Mouse (Mus musculus) MEL (cell line): ENCODE measurements at regions not wholly inside any gene's neighbourhood (a gene's known extent, or its start where the extent isn't known, plus 50 kb on each side); places are given as distances from the start of the nearest gene placed in this dataset.

Source experiments
- DNase-seq: peaks from one replicate; pipeline ENCODE4 v3.0.0; 2011; ENCODE audit warnings: low read depth, low spot score
- H3K27ac ChIP-seq: 2 replicates; pipeline ENCODE4 v1.5.1; 2012; ENCODE audit warnings: low read depth, mild to moderate bottlenecking, control low read depth, low read length, moderate library complexity; ENCODE audit not compliant: control insufficient read depth
- H3K27me3 ChIP-seq, 2 experiments: fragments of 150-350 bp in 1 of 2; sonication (generic) in 1 of 2; 2 replicates each; pipeline ENCODE4 v1.6.1; 2012; ENCODE audit warnings: low read length in 2 of 2, mild to moderate bottlenecking in 2 of 2, improper control_type of control experiment in 1 of 2, moderate library complexity in 1 of 2; ENCODE audit not compliant: insufficient read depth in 2 of 2, control insufficient read depth in 1 of 2
- H3K36me3 ChIP-seq, 2 experiments: 2 replicates each; pipeline ENCODE4 v1.6.1; 2012 to 2014; ENCODE audit warnings: low read length in 2 of 2, improper control_type of control experiment in 1 of 2, inconsistent platforms in 1 of 2, mild to moderate bottlenecking in 1 of 2; ENCODE audit not compliant: insufficient read depth in 2 of 2, control insufficient read depth in 1 of 2
- H3K4me1 ChIP-seq, 2 experiments: fragments of 150-350 bp in 1 of 2; sonication (generic) in 1 of 2; 2 replicates each; pipeline ENCODE4 v1.6.1; 2012; ENCODE audit warnings: low read length in 2 of 2, improper control_type of control experiment in 1 of 2, mild to moderate bottlenecking in 1 of 2; ENCODE audit not compliant: insufficient read depth in 2 of 2, control insufficient read depth in 1 of 2
- H3K4me3 ChIP-seq, 2 experiments: fragments of 150-350 bp in 1 of 2; sonication (generic) in 1 of 2; 2 replicates each; pipeline ENCODE4 v1.5.1; 2012; ENCODE audit warnings: low read depth in 2 of 2, low read length in 2 of 2, mild to moderate bottlenecking in 2 of 2, moderate library complexity in 2 of 2, control low read depth in 1 of 2, improper control_type of control experiment in 1 of 2; ENCODE audit not compliant: control insufficient read depth in 1 of 2, insufficient read depth in 1 of 2
- H3K79me2 ChIP-seq: 2 replicates; pipeline ENCODE4 v1.6.1; 2012; ENCODE audit warnings: mild to moderate bottlenecking, low read length, moderate library complexity; ENCODE audit not compliant: control insufficient read depth, poor library complexity, insufficient read depth
- H3K9ac ChIP-seq: 2 replicates; pipeline ENCODE4 v1.6.1; 2012; ENCODE audit warnings: low read depth, mild to moderate bottlenecking, control low read depth, low read length, moderate library complexity; ENCODE audit not compliant: control insufficient read depth, poor library complexity, severe bottlenecking
- H3K9me3 ChIP-seq: fragments of 150-350 bp; sonication (generic); replicated peaks from 2 replicates; pipeline ENCODE4 v1.6.1; 2012; ENCODE audit warnings: mild to moderate bottlenecking, low read length, improper control_type of control experiment, moderate library complexity; ENCODE audit not compliant: insufficient read depth
- BHLHE40 ChIP-seq: IDR thresholded peaks from 2 replicates; pipeline ENCODE4 v1.6.1; 2012; ENCODE audit warnings: low read depth, mild to moderate bottlenecking, inconsistent platforms, low read length, improper control_type of control experiment, borderline replicate concordance
- CHD1 ChIP-seq: IDR thresholded peaks from 2 replicates; pipeline ENCODE4 v1.6.1; 2012; ENCODE audit warnings: low read depth, mild to moderate bottlenecking, inconsistent platforms, low read length, improper control_type of control experiment
- CHD2 ChIP-seq: IDR thresholded peaks from 2 replicates; pipeline ENCODE4 v1.6.1; 2011; ENCODE audit warnings: low read length, improper control_type of control experiment
- CTCF ChIP-seq, 3 experiments: IDR thresholded peaks in 2 of 3; conservative IDR thresholded peaks in 1 of 3; 2 replicates each; pipeline ENCODE4 v1.5.1; 2011 to 2012; ENCODE audit warnings: low read length in 3 of 3, low read depth in 2 of 3, mild to moderate bottlenecking in 2 of 3, improper control_type of control experiment in 1 of 3, inconsistent platforms in 1 of 3, mixed read lengths in 1 of 3, moderate library complexity in 1 of 3; ENCODE audit not compliant: control insufficient read depth in 1 of 3, insufficient read depth in 1 of 3, poor library complexity in 1 of 3, severe bottlenecking in 1 of 3
- E2F4 ChIP-seq: IDR thresholded peaks from 2 replicates; pipeline ENCODE4 v1.6.1; 2011; ENCODE audit warnings: low read depth, low read length, improper control_type of control experiment, borderline replicate concordance
- ELF1 ChIP-seq: IDR thresholded peaks from 2 replicates; pipeline ENCODE4 v1.6.1; 2014; ENCODE audit warnings: low read depth, mild to moderate bottlenecking, inconsistent platforms, low read length, improper control_type of control experiment, moderate library complexity
- EP300 ChIP-seq, 2 experiments: IDR thresholded peaks; 2 replicates each; pipeline ENCODE4 v1.6.1; 2011; ENCODE audit warnings: improper control_type of control experiment in 2 of 2, low read length in 2 of 2, low read depth in 1 of 2, mild to moderate bottlenecking in 1 of 2
- GABPA ChIP-seq: IDR thresholded peaks from 2 replicates; pipeline ENCODE4 v1.6.1; 2012; ENCODE audit warnings: low read depth, mild to moderate bottlenecking, inconsistent platforms, low read length, improper control_type of control experiment, moderate library complexity
- GATA1 ChIP-seq: IDR thresholded peaks from 2 replicates; pipeline ENCODE4 v1.6.1; 2011; ENCODE audit warnings: low read depth, low read length, improper control_type of control experiment
- HCFC1 ChIP-seq: IDR thresholded peaks from 2 replicates; pipeline ENCODE4 v1.6.1; 2012; ENCODE audit warnings: low read depth, mild to moderate bottlenecking, inconsistent platforms, low read length, improper control_type of control experiment, moderate library complexity
- MAX ChIP-seq: IDR thresholded peaks from 2 replicates; pipeline ENCODE4 v1.6.1; 2011; ENCODE audit warnings: low read length, improper control_type of control experiment
- MAZ ChIP-seq: IDR thresholded peaks from 2 replicates; pipeline ENCODE4 v1.6.1; 2012; ENCODE audit warnings: low read depth, mild to moderate bottlenecking, inconsistent platforms, low read length, improper control_type of control experiment
- MEF2A ChIP-seq: IDR thresholded peaks from 2 replicates; pipeline ENCODE4 v1.6.1; 2014; ENCODE audit warnings: low read depth, mild to moderate bottlenecking, inconsistent platforms, low read length, improper control_type of control experiment; ENCODE audit not compliant: poor library complexity, insufficient replicate concordance, severe bottlenecking; ENCODE audit errors: extremely low read depth
- POLR2AphosphoS2 ChIP-seq: IDR thresholded peaks from 2 replicates; pipeline ENCODE4 v1.6.1; 2011; ENCODE audit warnings: low read length, improper control_type of control experiment
- SIN3A ChIP-seq: IDR thresholded peaks from 2 replicates; pipeline ENCODE4 v1.6.1; 2012; ENCODE audit warnings: low read length, improper control_type of control experiment, inconsistent platforms
- SMC3 ChIP-seq: IDR thresholded peaks from 2 replicates; pipeline ENCODE4 v1.6.1; 2011; ENCODE audit warnings: low read depth, low read length, improper control_type of control experiment
- TAL1 ChIP-seq: IDR thresholded peaks from 2 replicates; pipeline ENCODE4 v1.6.1; 2012; ENCODE audit warnings: mild to moderate bottlenecking, inconsistent platforms, low read length, moderate library complexity, mixed read lengths
- TBP ChIP-seq: IDR thresholded peaks from 2 replicates; pipeline ENCODE4 v1.8.0; 2011; ENCODE audit warnings: low read depth, low read length, improper control_type of control experiment
- TCF12 ChIP-seq: IDR thresholded peaks from 2 replicates; pipeline ENCODE4 v1.6.1; 2014; ENCODE audit warnings: low read depth, mild to moderate bottlenecking, inconsistent platforms, low read length, improper control_type of control experiment, moderate library complexity
- USF1 ChIP-seq: IDR thresholded peaks from 2 replicates; pipeline ENCODE4 v1.6.1; 2014; ENCODE audit warnings: low read depth, mild to moderate bottlenecking, inconsistent platforms, low read length, improper control_type of control experiment, moderate library complexity
- USF2 ChIP-seq, 2 experiments: IDR thresholded peaks; 2 replicates each; pipeline ENCODE4 v1.6.1; 2011 to 2012; ENCODE audit warnings: improper control_type of control experiment in 2 of 2, low read length in 2 of 2, borderline replicate concordance in 1 of 2, inconsistent platforms in 1 of 2, low read depth in 1 of 2, mild to moderate bottlenecking in 1 of 2; ENCODE audit not compliant: insufficient read depth in 1 of 2
- ZC3H11A ChIP-seq: IDR thresholded peaks from 2 replicates; pipeline ENCODE4 v1.6.1; 2012; ENCODE audit warnings: low read depth, mild to moderate bottlenecking, inconsistent platforms, low read length, improper control_type of control experiment
- ZMIZ1 ChIP-seq: IDR thresholded peaks from 2 replicates; pipeline ENCODE4 v1.6.1; 2012; ENCODE audit warnings: low read depth, mild to moderate bottlenecking, inconsistent platforms, low read length, improper control_type of control experiment, moderate library complexity
- ZNF384 ChIP-seq: IDR thresholded peaks from 2 replicates; pipeline ENCODE4 v1.6.1; 2012; ENCODE audit warnings: low read depth, mild to moderate bottlenecking, inconsistent platforms, low read length, improper control_type of control experiment

- Histone ChIP-seq H3K36me3 (no peaks in the 10 kb centered on the region), H3K4me1 (no peaks in the 10 kb centered on the region), H3K27ac (no peak overlapping the region), H3K27me3 (no peaks in the 10 kb centered on the region), H3K79me2 (no peaks in the 10 kb centered on the region), H3K9ac (no peak overlapping the region), H3K4me3 (no peak overlapping the region), H3K9me3 (no peaks in the 10 kb centered on the region)
- TF ChIP-seq GATA1 = no peak
- TF ChIP-seq CHD2 = no peak
- TF ChIP-seq CTCF (IDR thresholded peaks at IDR 0.05 in 2 of 3, conservative IDR thresholded peaks at IDR 0.05 in 1 of 3; ENCODE audit: control insufficient read depth in 1 of 3, insufficient read depth in 1 of 3, low read depth in 2 of 3, low read length in 3 of 3, poor library complexity in 1 of 3, severe bottlenecking in 1 of 3) = no peak
- TF ChIP-seq ZMIZ1 = no peak
- no peak for TF ChIP-seq ZNF384
- no peak for TF ChIP-seq TCF12
- no peak for TF ChIP-seq SMC3
- TF ChIP-seq USF2 (IDR thresholded peaks at IDR 0.05; ENCODE audit: borderline replicate concordance in 1 of 2, insufficient read depth in 1 of 2, low read depth in 1 of 2, low read length in 2 of 2) = no peak
- DNase-seq = no peak
These were observed 171.5 kb upstream of the Sulf2 start for GRCm38 (mm10) chr2:166326932-166327331.

GRCm38 (mm10) chr2:166324954-166325353, 169.5 kb upstream of the Sulf2 start:
- Histone ChIP-seq H3K4me1 (no peaks in the 10 kb centered on the region), H3K27me3 (no peaks in the 10 kb centered on the region), H3K9ac (no peak overlapping the region), H3K27ac (no peak overlapping the region), H3K79me2 (no peaks in the 10 kb centered on the region), H3K4me3 (no peak overlapping the region), H3K9me3 (no peaks in the 10 kb centered on the region), H3K36me3 (no peaks in the 10 kb centered on the region)
- TF ChIP-seq EP300 (IDR thresholded peaks at IDR 0.05; ENCODE audit: low read depth in 1 of 2, low read length in 2 of 2) (no peak), BHLHE40 (no peak), GABPA (no peak), TBP (no peak), MAZ (no peak), MAX (no peak), CTCF (IDR thresholded peaks at IDR 0.05 in 2 of 3, conservative IDR thresholded peaks at IDR 0.05 in 1 of 3; ENCODE audit: control insufficient read depth in 1 of 3, insufficient read depth in 1 of 3, low read depth in 2 of 3, low read length in 3 of 3, poor library complexity in 1 of 3, severe bottlenecking in 1 of 3) (no peak), SIN3A (no peak)
- no peak for DNase-seq

- Histone ChIP-seq H3K9ac (no peak overlapping the region), H3K9me3 (no peaks in the 10 kb centered on the region), H3K79me2 (no peaks in the 10 kb centered on the region), H3K27ac (no peak overlapping the region), H3K4me1 (no peaks in the 10 kb centered on the region), H3K4me3 (no peak overlapping the region), H3K27me3 (no peaks in the 10 kb centered on the region), H3K36me3 (no peaks in the 10 kb centered on the region)
- TF ChIP-seq USF1 (no peak), ELF1 (no peak), TAL1 (no peak), MEF2A (no peak), EP300 (IDR thresholded peaks at IDR 0.05; ENCODE audit: low read depth in 1 of 2, low read length in 2 of 2) (no peak), SMC3 (no peak), ZC3H11A (no peak), MAZ (no peak), E2F4 (no peak), CHD1 (no peak), MAX (no peak), BHLHE40 (no peak), HCFC1 (no peak), POLR2AphosphoS2 (no peak)
- DNase-seq = no peak
These were observed 169.0 kb upstream of the Sulf2 start for GRCm38 (mm10) chr2:166324439-166324838.
